ENCODE assay signal across 17 mouse cellular contexts in the genomic region with DNA sequence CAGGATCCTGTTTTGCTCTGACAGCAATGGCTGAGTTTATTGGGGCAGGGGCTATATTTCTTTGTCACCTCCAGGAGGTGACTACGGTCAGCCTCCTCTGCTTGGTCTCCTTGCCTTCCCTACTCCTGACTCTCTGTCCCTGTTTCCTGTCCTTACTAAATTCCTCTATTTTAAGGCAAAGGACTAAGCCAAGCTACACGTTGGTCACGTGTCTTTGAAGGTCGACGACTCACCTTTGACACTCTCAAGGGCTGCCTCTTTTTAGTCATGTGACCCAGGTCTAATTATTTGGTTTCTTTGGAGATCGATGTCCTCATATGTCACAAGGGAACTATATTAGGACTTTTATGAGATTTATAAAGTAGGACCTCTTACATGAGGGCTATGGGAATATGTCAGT.
A peak's percentile ranks its signal among the peaks of the same experiment; 100 is the strongest.
DNase-seq lines count a peak whose midpoint lies in the region; ATAC-seq and TF ChIP-seq lines count a peak whose summit lies in the region.
"Had no signal": no experiment of that assay in that cellular context is flagged by ENCODE, and none has a peak within 500 bp of the region (broad histone marks: within the 10 kb centered on the region; RNA-seq: fewer than 3 reads in every experiment).

No protein-coding gene starts in this region.

- no peak for ATAC-seq in hindbrain, embryonic 16.5 days
- ATAC-seq in lung, embryonic 16.5 days (ENCODE audit: low read depth) = no peak
- no peak for ATAC-seq in limb, embryonic 12.5 days (ENCODE audit: insufficient number of reproducible peaks, insufficient read depth, low FRiP score, low TSS enrichment, low read depth)
- no peak for ATAC-seq in frontal cortex, adult (ENCODE audit: low TSS enrichment)
- ATAC-seq: inflammation-experienced regulatory T-cells, adult 6 months had no signal

- no peak overlapping the region for H3K4me3 ChIP-seq in hindbrain, embryonic 10.5 days
- H3K4me3 ChIP-seq in hindbrain, embryonic 16.5 days (ENCODE audit: low read length) = no peak overlapping the region
- H3K4me3 ChIP-seq in lung, embryonic 16.5 days (ENCODE audit: low read length) = no peak overlapping the region
- H3K4me3 ChIP-seq in limb, embryonic 12.5 days (replicated peaks) = no peak overlapping the region
- no peak overlapping the region for H3K4me3 ChIP-seq in small intestine, adult 2 months (ENCODE audit: low read depth, low read length)
- H3K4me3 ChIP-seq: neural tube, embryonic 12.5 days had no signal

- WGBS in hindbrain, embryonic 10.5 days = 89% methylated on average over 6 of the region's 6 CpGs
- 82% methylated on average over 6 of the region's 6 CpGs for WGBS in hindbrain, embryonic 16.5 days
- 76% methylated on average over 6 of the region's 6 CpGs for WGBS in lung, embryonic 16.5 days
- 72% methylated on average over 6 of the region's 6 CpGs for WGBS in limb, embryonic 12.5 days
- 37% methylated on average over 6 of the region's 6 CpGs for WGBS in small intestine, adult 2 months

- H3K27ac ChIP-seq in hindbrain, embryonic 10.5 days = peak overlapping the region; percentile 63; the same call in 1 of the 2 replicates
- no peak overlapping the region for H3K27ac ChIP-seq in hindbrain, embryonic 16.5 days (ENCODE audit: low read depth, low read length)
- H3K27ac ChIP-seq in lung, embryonic 16.5 days (ENCODE audit: low read length) = peak overlapping the region; percentile 79
- peak overlapping the region; percentile 71; the same call in 1 of the 2 replicates for H3K27ac ChIP-seq in limb, embryonic 12.5 days
- peak overlapping the region; percentile 100 for H3K27ac ChIP-seq in small intestine, adult 2 months (ENCODE audit: insufficient read depth, low read depth, low read length)
- H3K27ac ChIP-seq: neural tube, embryonic 12.5 days had no signal

- no peak for DNase-seq in hindbrain, embryonic 10.5 days (ENCODE audit: low spot score)
- no peak for DNase-seq in lung, postnatal 36 days
- no peak for DNase-seq in thymus, postnatal 14 days
- DNase-seq: cerebellum, adult 11 months; forebrain, postnatal 0 days; gastrocnemius, postnatal 25 days; layer of hippocampus, postnatal 36 days; thymus, postnatal 25 days had no signal

- no peak for TF ChIP-seq CTCF in small intestine, adult 2 months (IDR thresholded peaks at IDR 0.05; ENCODE audit: extremely low read depth, insufficient read length, insufficient replicate concordance, low read depth, low read length)

- no peaks in the 10 kb centered on the region for H3K36me3 ChIP-seq in hindbrain, embryonic 10.5 days
- H3K36me3 ChIP-seq in hindbrain, embryonic 16.5 days (ENCODE audit: control insufficient read depth, insufficient read depth, low read length) = no peaks in the 10 kb centered on the region
- no peaks in the 10 kb centered on the region for H3K36me3 ChIP-seq in lung, embryonic 16.5 days (ENCODE audit: control insufficient read depth, insufficient read depth, low read length)
- H3K36me3 ChIP-seq in limb, embryonic 12.5 days = no peaks in the 10 kb centered on the region
- no peaks in the 10 kb centered on the region for H3K36me3 ChIP-seq in small intestine, adult 2 months (ENCODE audit: control insufficient read depth, insufficient read depth, low read length)
- H3K36me3 ChIP-seq: G1E; neural tube, embryonic 12.5 days had no signal

- H3K27me3 ChIP-seq in hindbrain, embryonic 10.5 days (ENCODE audit: insufficient read depth, poor library complexity, severe bottlenecking) = no peaks in the 10 kb centered on the region
- no peaks in the 10 kb centered on the region for H3K27me3 ChIP-seq in hindbrain, embryonic 16.5 days (replicated peaks; ENCODE audit: control insufficient read depth, insufficient read depth, low read length)
- no peaks in the 10 kb centered on the region for H3K27me3 ChIP-seq in lung, embryonic 16.5 days (ENCODE audit: control insufficient read depth, insufficient read depth, low read depth, low read length)
- H3K27me3 ChIP-seq in limb, embryonic 12.5 days = no peaks in the 10 kb centered on the region
- no peaks in the 10 kb centered on the region for H3K27me3 ChIP-seq in small intestine, adult 2 months (ENCODE audit: control insufficient read depth, insufficient read depth, low read length)
- H3K27me3 ChIP-seq: neural tube, embryonic 12.5 days had no signal

- H3K4me1 ChIP-seq in hindbrain, embryonic 10.5 days (replicated peaks) = peaks cover 44% of the 10 kb centered on the region
- H3K4me1 ChIP-seq in hindbrain, embryonic 16.5 days (ENCODE audit: control insufficient read depth, insufficient read depth, low read depth, low read length) = peaks cover 24% of the 10 kb centered on the region
- H3K4me1 ChIP-seq in lung, embryonic 16.5 days (replicated peaks; ENCODE audit: control insufficient read depth, insufficient read depth, low read length) = peaks cover 40% of the 10 kb centered on the region
- H3K4me1 ChIP-seq in limb, embryonic 12.5 days (replicated peaks) = peaks cover 30% of the 10 kb centered on the region
- peaks cover 72% of the 10 kb centered on the region; the same call in 1 of the 2 replicates for H3K4me1 ChIP-seq in small intestine, adult 2 months (ENCODE audit: control insufficient read depth, insufficient read depth, insufficient read length, low read length)

- H3K9ac ChIP-seq in hindbrain, embryonic 16.5 days (ENCODE audit: low read depth, low read length) = no peak overlapping the region
- H3K9ac ChIP-seq in lung, embryonic 16.5 days (ENCODE audit: low read length) = no peak overlapping the region
- no peak overlapping the region for H3K9ac ChIP-seq in limb, embryonic 12.5 days (replicated peaks)
- H3K9ac ChIP-seq: forebrain, postnatal 0 days; liver, embryonic 14.5 days; neural tube, embryonic 12.5 days had no signal

- no peak overlapping the region for H3K4me2 ChIP-seq in hindbrain, embryonic 16.5 days (ENCODE audit: low read length)
- H3K4me2 ChIP-seq in lung, embryonic 16.5 days (ENCODE audit: low read depth, low read length) = no peak overlapping the region
- no peak overlapping the region for H3K4me2 ChIP-seq in limb, embryonic 12.5 days
- H3K4me2 ChIP-seq: neural tube, embryonic 12.5 days had no signal

- no peaks in the 10 kb centered on the region for H3K9me3 ChIP-seq in hindbrain, embryonic 10.5 days
- no peaks in the 10 kb centered on the region for H3K9me3 ChIP-seq in hindbrain, embryonic 16.5 days (ENCODE audit: control insufficient read depth, low read length)
- no peaks in the 10 kb centered on the region for H3K9me3 ChIP-seq in lung, embryonic 16.5 days (ENCODE audit: control insufficient read depth, low read length)
- no peaks in the 10 kb centered on the region for H3K9me3 ChIP-seq in limb, embryonic 12.5 days
- H3K9me3 ChIP-seq: G1E; neural tube, embryonic 12.5 days had no signal

- TF ChIP-seq POLR2A in small intestine, adult 2 months (IDR thresholded peaks at IDR 0.05; ENCODE audit: low read depth, low read length) = no peak
